Mouse (Mus musculus) lung, adult 2 months (tissue): ENCODE data around the gene Grap2. TPM values are rescaled to one million over a fixed set of nuclear protein-coding genes. Genes with fewer than 3 reads are reported as not detected.

Experiments
- DNase-seq: peaks from one replicate; pipeline ENCODE4 v3.0.0; 2022
- H3K4me1 ChIP-seq: fragments of 200-500 bp; 2 replicates; pipeline ENCODE4 v1.6.1; 2011; ENCODE audit warnings: low read length; ENCODE audit not compliant: control insufficient read depth, insufficient read depth
- H3K4me3 ChIP-seq: fragments of 200-500 bp; replicated peaks from 2 replicates; pipeline ENCODE3; 2011; ENCODE audit warnings: low read depth, mild to moderate bottlenecking, control low read depth, low read length; ENCODE audit errors: extremely low read depth
- CTCF ChIP-seq: fragments of 200-500 bp; IDR thresholded peaks from 2 replicates; pipeline ENCODE4 v1.5.1; 2011; ENCODE audit warnings: mild to moderate bottlenecking, low read length, control low read depth; ENCODE audit not compliant: insufficient read depth
- POLR2A ChIP-seq: fragments of 200-500 bp; IDR thresholded peaks from 2 replicates; pipeline ENCODE4 v1.6.1; 2011; ENCODE audit warnings: low read depth, mild to moderate bottlenecking, control low read depth, low read length, borderline replicate concordance; ENCODE audit errors: extremely low read depth
- WGBS: fragments of 180-500 bp; shearing (Covaris S2); methylation state at CpG from one replicate; pipeline ENCODE4 v1.1.7; 2018; 5-methylcytosine and 5-hydroxymethylcytosine counted together
- polyA plus RNA-seq: library from polyadenylated mRNA; depleted of rRNA; stranded (reverse); fragments of >200 nt; gene quantifications from 2 replicates; pipeline ENCODE4 v1.2.3, GENCODE M21; 2012

Gene Grap2
- polyA plus RNA-seq, 1 experiment: 7.3 TPM

- 44% methylated on average over 2 of the region's 2 CpGs for WGBS
- Histone ChIP-seq H3K4me1 (no peaks in the 10 kb centered on the region), H3K4me3 (no peak overlapping the region)
- no peak for TF ChIP-seq POLR2A
- no peak for TF ChIP-seq CTCF
- DNase-seq: no peak
Observed at GRCm38 (mm10) chr15:80615290-80615570, 42.8 kb downstream of the Grap2 start.

GRCm38 (mm10) chr15:80615636-80616383, 43.4 kb downstream of the Grap2 start:
- TF ChIP-seq POLR2A (no peak), CTCF (no peak)
- Histone ChIP-seq H3K4me3 (no peak overlapping the region), H3K4me1 (no peaks in the 10 kb centered on the region)
- WGBS: 17% methylated on average over 16 of the region's 17 CpGs
- DNase-seq: no peak

- no peaks in the 10 kb centered on the region for H3K4me1 ChIP-seq
- no peak for DNase-seq
- TF ChIP-seq POLR2A: no peak
- TF ChIP-seq CTCF: 0 out of 2 replicates have a peak, but pooled peaks have one; percentile 3
- WGBS: 44% methylated on average over 2 of the region's 2 CpGs
- H3K4me3 ChIP-seq: no peak overlapping the region
Observed at GRCm38 (mm10) chr15:80617839-80618238, 45.4 kb downstream of the Grap2 start.

GRCm38 (mm10) chr15:80619166-80619565, 46.8 kb downstream of the Grap2 start:
- WGBS: 70% methylated on average over 5 of the region's 5 CpGs
- DNase-seq: no peak
- no peak for TF ChIP-seq CTCF
- no peak for TF ChIP-seq POLR2A
- Histone ChIP-seq H3K4me1 (no peaks in the 10 kb centered on the region), H3K4me3 (no peak overlapping the region)

- no peak for DNase-seq
- H3K4me3 ChIP-seq: no peak overlapping the region
- TF ChIP-seq POLR2A: no peak
- no peak for TF ChIP-seq CTCF
- H3K4me1 ChIP-seq: no peaks in the 10 kb centered on the region
- 53% methylated on average over 4 of the region's 4 CpGs for WGBS
Observed at GRCm38 (mm10) chr15:80619786-80620185, 47.4 kb downstream of the Grap2 start.

- H3K4me3 ChIP-seq: no peak overlapping the region
- no peak for DNase-seq
- no peaks in the 10 kb centered on the region for H3K4me1 ChIP-seq
- WGBS: 75% methylated on average over 8 of the region's 8 CpGs
- TF ChIP-seq CTCF (no peak), POLR2A (no peak)
Observed at GRCm38 (mm10) chr15:80620371-80620770, 48.0 kb downstream of the Grap2 start.

- Histone ChIP-seq H3K4me1 (no peaks in the 10 kb centered on the region), H3K4me3 (peak overlapping the region; percentile 8)
- no peak for DNase-seq
- 52% methylated on average over 8 of the region's 8 CpGs for WGBS
- TF ChIP-seq CTCF (no peak), POLR2A (no peak)
Observed at GRCm38 (mm10) chr15:80623171-80623837, 50.9 kb downstream of the Grap2 start.

GRCm38 (mm10) chr15:80626472-80626871, 54.1 kb downstream of the Grap2 start:
- no peak for TF ChIP-seq CTCF
- no peak for TF ChIP-seq POLR2A
- Histone ChIP-seq H3K4me3 (no peak overlapping the region), H3K4me1 (0 out of 2 replicates have a peak, but pooled peaks cover 2% of the 10 kb centered on the region)
- DNase-seq: no peak
- 52% methylated on average over 6 of the region's 6 CpGs for WGBS

GRCm38 (mm10) chr15:80630147-80630546, 57.8 kb downstream of the Grap2 start:
- H3K4me3 ChIP-seq: no peak overlapping the region
- no peak for DNase-seq
- WGBS: 57% methylated on average over 7 of the region's 7 CpGs
- H3K4me1 ChIP-seq: 0 out of 2 replicates have a peak, but pooled peaks cover 2% of the 10 kb centered on the region
- no peak for TF ChIP-seq POLR2A
- TF ChIP-seq CTCF: no peak

GRCm38 (mm10) chr15:80630711-80631110, 58.3 kb downstream of the Grap2 start:
- Histone ChIP-seq H3K4me3 (no peak overlapping the region), H3K4me1 (0 out of 2 replicates have a peak, but pooled peaks cover 2% of the 10 kb centered on the region)
- TF ChIP-seq POLR2A (no peak), CTCF (no peak)
- no peak for DNase-seq
- WGBS: 37% methylated on average over 14 of the region's 14 CpGs

- TF ChIP-seq CTCF (no peak), POLR2A (no peak)
- 94% methylated on average over 2 of the region's 2 CpGs for WGBS
- DNase-seq: no peak
- H3K4me1 ChIP-seq: 0 out of 2 replicates have a peak, but pooled peaks cover 2% of the 10 kb centered on the region
- no peak overlapping the region for H3K4me3 ChIP-seq
Observed at GRCm38 (mm10) chr15:80631311-80631710, 58.9 kb downstream of the Grap2 start.
